Mouse (Mus musculus): ENCODE measurements at regions not wholly inside any gene's neighbourhood (a gene's known extent, or its start where the extent isn't known, plus 50 kb on each side); places are given as distances from the start of the nearest gene placed in this dataset.

- Histone ChIP-seq H3K9me3 (replicated peaks; ENCODE audit: control insufficient read depth, low read length) (no peaks in the 10 kb centered on the region), H3K4me3 (ENCODE audit: low read depth, low read length) (no peak overlapping the region), H3K27me3 (ENCODE audit: control insufficient read depth, insufficient read depth, low read depth, low read length) (no peaks in the 10 kb centered on the region), H3K36me3 (ENCODE audit: control insufficient read depth, insufficient read depth) (no peaks in the 10 kb centered on the region), H3K4me1 (ENCODE audit: control insufficient read depth, low read depth, low read length) (no peaks in the 10 kb centered on the region), H3K4me2 (ENCODE audit: low read depth, low read length) (no peak overlapping the region), H3K9ac (ENCODE audit: low read depth, low read length) (no peak overlapping the region), H3K27ac (ENCODE audit: low read length) (no peak overlapping the region)
- WGBS (ENCODE audit: insufficient replicate concordance): 57% methylated on average over 4 of the region's 4 CpGs
- ATAC-seq (ENCODE audit: low read depth): 0 out of 2 replicates have a peak, but pooled peaks have one; percentile 9
These were observed 95.2 kb upstream of the Tmtc1 start for GRCm38 (mm10) chr6:148539207-148539960.

- no peak overlapping the region for H3K4me3 ChIP-seq (ENCODE audit: low read depth, low read length)
- H3K27me3 ChIP-seq (ENCODE audit: control insufficient read depth, insufficient read depth, low read depth, low read length): no peaks in the 10 kb centered on the region
- no peak overlapping the region for H3K4me2 ChIP-seq (ENCODE audit: low read depth, low read length)
- no peak overlapping the region for H3K27ac ChIP-seq (ENCODE audit: low read length)
- no peaks in the 10 kb centered on the region for H3K9me3 ChIP-seq (replicated peaks; ENCODE audit: control insufficient read depth, low read length)
- WGBS (ENCODE audit: insufficient replicate concordance): 51% methylated on average over 4 of the region's 4 CpGs
- no peak overlapping the region for H3K9ac ChIP-seq (ENCODE audit: low read depth, low read length)
- no peaks in the 10 kb centered on the region for H3K4me1 ChIP-seq (ENCODE audit: control insufficient read depth, low read depth, low read length)
- H3K36me3 ChIP-seq (ENCODE audit: control insufficient read depth, insufficient read depth): no peaks in the 10 kb centered on the region
- peak; percentile 30; the same call in 1 of the 2 replicates for ATAC-seq (ENCODE audit: low read depth)
These were observed 90.2 kb upstream of the Tmtc1 start for GRCm38 (mm10) chr6:148534364-148534763.

- no peak overlapping the region for H3K4me2 ChIP-seq (ENCODE audit: low read depth, low read length)
- 71% methylated on average over 1 of the region's 1 CpGs for WGBS (ENCODE audit: insufficient replicate concordance)
- no peak for ATAC-seq (ENCODE audit: low read depth)
- no peaks in the 10 kb centered on the region for H3K4me1 ChIP-seq (ENCODE audit: control insufficient read depth, low read depth, low read length)
- no peak overlapping the region for H3K4me3 ChIP-seq (ENCODE audit: low read depth, low read length)
- no peak overlapping the region for H3K9ac ChIP-seq (ENCODE audit: low read depth, low read length)
- no peak overlapping the region for H3K27ac ChIP-seq (ENCODE audit: low read length)
- no peaks in the 10 kb centered on the region for H3K36me3 ChIP-seq (ENCODE audit: control insufficient read depth, insufficient read depth)
- H3K9me3 ChIP-seq (replicated peaks; ENCODE audit: control insufficient read depth, low read length): no peaks in the 10 kb centered on the region
- H3K27me3 ChIP-seq (ENCODE audit: control insufficient read depth, insufficient read depth, low read depth, low read length): no peaks in the 10 kb centered on the region
These were observed 86.9 kb upstream of the Tmtc1 start for GRCm38 (mm10) chr6:148531068-148531467.

- Histone ChIP-seq H3K9me3 (replicated peaks; ENCODE audit: control insufficient read depth, low read length) (no peaks in the 10 kb centered on the region), H3K9ac (ENCODE audit: low read depth, low read length) (no peak overlapping the region), H3K4me1 (ENCODE audit: control insufficient read depth, low read depth, low read length) (no peaks in the 10 kb centered on the region), H3K4me3 (ENCODE audit: low read depth, low read length) (no peak overlapping the region), H3K27me3 (ENCODE audit: control insufficient read depth, insufficient read depth, low read depth, low read length) (no peaks in the 10 kb centered on the region), H3K27ac (ENCODE audit: low read length) (no peak overlapping the region), H3K4me2 (ENCODE audit: low read depth, low read length) (no peak overlapping the region), H3K36me3 (ENCODE audit: control insufficient read depth, insufficient read depth) (no peaks in the 10 kb centered on the region)
- ATAC-seq (ENCODE audit: low read depth): no peak
- WGBS (ENCODE audit: insufficient replicate concordance): 73% methylated on average over 2 of the region's 2 CpGs
These were observed 84.4 kb upstream of the Tmtc1 start for GRCm38 (mm10) chr6:148528611-148529010.

- Histone ChIP-seq H3K27me3 (ENCODE audit: control insufficient read depth, insufficient read depth, low read depth, low read length) (no peaks in the 10 kb centered on the region), H3K4me1 (ENCODE audit: control insufficient read depth, low read depth, low read length) (peaks cover 12% of the 10 kb centered on the region), H3K36me3 (ENCODE audit: control insufficient read depth, insufficient read depth) (no peaks in the 10 kb centered on the region), H3K27ac (ENCODE audit: low read length) (no peak overlapping the region), H3K4me2 (ENCODE audit: low read depth, low read length) (no peak overlapping the region), H3K9me3 (replicated peaks; ENCODE audit: control insufficient read depth, low read length) (no peaks in the 10 kb centered on the region), H3K9ac (ENCODE audit: low read depth, low read length) (no peak overlapping the region), H3K4me3 (ENCODE audit: low read depth, low read length) (no peak overlapping the region)
- 41% methylated on average over 1 of the region's 1 CpGs for WGBS (ENCODE audit: insufficient replicate concordance)
- ATAC-seq (ENCODE audit: low read depth): peak; percentile 49
These were observed 78.7 kb upstream of the Tmtc1 start for GRCm38 (mm10) chr6:148522893-148523292.

GRCm38 (mm10) chr6:148517536-148518245, 73.5 kb upstream of the Tmtc1 start:
- H3K4me3 ChIP-seq (ENCODE audit: low read depth, low read length): no peak overlapping the region
- no peaks in the 10 kb centered on the region for H3K27me3 ChIP-seq (ENCODE audit: control insufficient read depth, insufficient read depth, low read depth, low read length)
- no peaks in the 10 kb centered on the region for H3K36me3 ChIP-seq (ENCODE audit: control insufficient read depth, insufficient read depth)
- peak overlapping the region; percentile 94 for H3K27ac ChIP-seq (ENCODE audit: low read length)
- H3K4me1 ChIP-seq (ENCODE audit: control insufficient read depth, low read depth, low read length): peaks cover 55% of the 10 kb centered on the region
- no peak overlapping the region; the same call in 1 of the 2 replicates for H3K9ac ChIP-seq (ENCODE audit: low read depth, low read length)
- no peaks in the 10 kb centered on the region for H3K9me3 ChIP-seq (replicated peaks; ENCODE audit: control insufficient read depth, low read length)
- peak; percentile 85 for ATAC-seq (ENCODE audit: low read depth)
- 24% methylated on average over 2 of the region's 2 CpGs for WGBS (ENCODE audit: insufficient replicate concordance)
- peak overlapping the region; percentile 59 for H3K4me2 ChIP-seq (ENCODE audit: low read depth, low read length)

- no peak overlapping the region for H3K4me3 ChIP-seq (ENCODE audit: low read depth, low read length)
- H3K27ac ChIP-seq (ENCODE audit: low read length): peak overlapping the region; percentile 52; the same call in 1 of the 2 replicates
- no peak overlapping the region for H3K9ac ChIP-seq (ENCODE audit: low read depth, low read length)
- no peaks in the 10 kb centered on the region for H3K27me3 ChIP-seq (ENCODE audit: control insufficient read depth, insufficient read depth, low read depth, low read length)
- H3K9me3 ChIP-seq (replicated peaks; ENCODE audit: control insufficient read depth, low read length): no peaks in the 10 kb centered on the region
- H3K4me1 ChIP-seq (ENCODE audit: control insufficient read depth, low read depth, low read length): peaks cover 57% of the 10 kb centered on the region
- no peak for ATAC-seq (ENCODE audit: low read depth)
- WGBS (ENCODE audit: insufficient replicate concordance): 79% methylated on average over 4 of the region's 4 CpGs
- H3K36me3 ChIP-seq (ENCODE audit: control insufficient read depth, insufficient read depth): no peaks in the 10 kb centered on the region
- H3K4me2 ChIP-seq (ENCODE audit: low read depth, low read length): no peak overlapping the region
These were observed 72.5 kb upstream of the Tmtc1 start for GRCm38 (mm10) chr6:148516654-148517053.

- no peaks in the 10 kb centered on the region for H3K36me3 ChIP-seq (ENCODE audit: control insufficient read depth, insufficient read depth)
- ATAC-seq (ENCODE audit: low read depth): no peak
- no peak overlapping the region for H3K4me3 ChIP-seq (ENCODE audit: low read depth, low read length)
- peak overlapping the region; percentile 72 for H3K27ac ChIP-seq (ENCODE audit: low read length)
- H3K27me3 ChIP-seq (ENCODE audit: control insufficient read depth, insufficient read depth, low read depth, low read length): no peaks in the 10 kb centered on the region
- H3K4me2 ChIP-seq (ENCODE audit: low read depth, low read length): no peak overlapping the region
- 81% methylated on average over 6 of the region's 6 CpGs for WGBS (ENCODE audit: insufficient replicate concordance)
- peaks cover 57% of the 10 kb centered on the region for H3K4me1 ChIP-seq (ENCODE audit: control insufficient read depth, low read depth, low read length)
- H3K9me3 ChIP-seq (replicated peaks; ENCODE audit: control insufficient read depth, low read length): no peaks in the 10 kb centered on the region
- no peak overlapping the region for H3K9ac ChIP-seq (ENCODE audit: low read depth, low read length)
These were observed 70.9 kb upstream of the Tmtc1 start for GRCm38 (mm10) chr6:148515105-148515504.

GRCm38 (mm10) chr6:148514645-148515044, 70.5 kb upstream of the Tmtc1 start:
- Histone ChIP-seq H3K9ac (ENCODE audit: low read depth, low read length) (no peak overlapping the region), H3K4me2 (ENCODE audit: low read depth, low read length) (no peak overlapping the region), H3K4me3 (ENCODE audit: low read depth, low read length) (no peak overlapping the region), H3K4me1 (ENCODE audit: control insufficient read depth, low read depth, low read length) (peaks cover 57% of the 10 kb centered on the region), H3K9me3 (replicated peaks; ENCODE audit: control insufficient read depth, low read length) (no peaks in the 10 kb centered on the region), H3K36me3 (ENCODE audit: control insufficient read depth, insufficient read depth) (no peaks in the 10 kb centered on the region), H3K27ac (ENCODE audit: low read length) (peak overlapping the region; percentile 72), H3K27me3 (ENCODE audit: control insufficient read depth, insufficient read depth, low read depth, low read length) (no peaks in the 10 kb centered on the region)
- 38% methylated on average over 1 of the region's 1 CpGs for WGBS (ENCODE audit: insufficient replicate concordance)
- peak; percentile 52 for ATAC-seq (ENCODE audit: low read depth)
